Mouse (Mus musculus): ENCODE measurements at regions not wholly inside any gene's neighbourhood (a gene's known extent, or its start where the extent isn't known, plus 50 kb on each side); places are given as distances from the start of the nearest gene placed in this dataset.
A peak's percentile ranks its signal among the peaks of the same experiment; 100 is the strongest.

GRCm38 (mm10) chr1:185638631-185639030, 184.0 kb downstream of the Slc30a10 start:
- no peaks in the 10 kb centered on the region for H3K27me3 ChIP-seq (replicated peaks; ENCODE audit: control insufficient read depth, insufficient read depth, low read length)
- H3K27ac ChIP-seq (replicated peaks; ENCODE audit: low read depth, low read length): no peak overlapping the region
- ATAC-seq (ENCODE audit: low read depth): peak; percentile 33; the same call in 1 of the 2 replicates
- no peak overlapping the region for H3K9ac ChIP-seq (ENCODE audit: low read depth, low read length)
- H3K36me3 ChIP-seq (ENCODE audit: control insufficient read depth, insufficient read depth, low read length): no peaks in the 10 kb centered on the region
- peak; percentile 77 for DNase-seq (ENCODE audit: low spot score)
- no peaks in the 10 kb centered on the region for H3K9me3 ChIP-seq (ENCODE audit: control insufficient read depth, low read length)
- WGBS: 54% methylated on average over 6 of the region's 6 CpGs
- no peak overlapping the region for H3K4me2 ChIP-seq (ENCODE audit: low read depth, low read length)
- H3K4me1 ChIP-seq (ENCODE audit: control insufficient read depth, insufficient read depth, low read length): peaks cover 3% of the 10 kb centered on the region; the same call in 1 of the 2 replicates
- H3K4me3 ChIP-seq (ENCODE audit: low read depth, low read length): no peak overlapping the region

DNA sequence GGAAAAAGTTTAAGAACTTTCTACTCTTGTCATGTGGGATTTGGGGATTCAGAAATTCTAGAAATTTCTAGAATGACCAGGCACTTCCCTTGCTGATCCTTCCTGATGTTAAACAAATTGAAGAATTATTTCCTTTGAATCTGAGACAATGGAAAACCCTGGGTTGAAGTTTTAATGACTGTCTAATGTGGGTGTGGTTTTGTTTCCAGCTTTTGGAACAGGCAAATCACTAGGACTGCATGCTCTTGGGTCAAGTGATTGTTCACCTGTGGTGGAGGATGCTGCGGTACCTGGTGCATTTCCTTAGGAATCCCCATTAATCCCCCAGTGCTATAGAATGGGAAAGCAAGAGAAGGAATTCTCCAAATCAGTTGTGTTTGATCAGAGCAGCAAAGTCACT, 184.8 kb downstream of the Slc30a10 start:
- Histone ChIP-seq H3K9me3 (ENCODE audit: control insufficient read depth, low read length) (no peaks in the 10 kb centered on the region), H3K36me3 (ENCODE audit: control insufficient read depth, insufficient read depth, low read length) (no peaks in the 10 kb centered on the region), H3K9ac (ENCODE audit: low read depth, low read length) (no peak overlapping the region), H3K4me1 (ENCODE audit: control insufficient read depth, insufficient read depth, low read length) (peaks cover 3% of the 10 kb centered on the region; the same call in 1 of the 2 replicates), H3K4me2 (ENCODE audit: low read depth, low read length) (no peak overlapping the region), H3K4me3 (ENCODE audit: low read depth, low read length) (no peak overlapping the region), H3K27me3 (replicated peaks; ENCODE audit: control insufficient read depth, insufficient read depth, low read length) (no peaks in the 10 kb centered on the region), H3K27ac (replicated peaks; ENCODE audit: low read depth, low read length) (no peak overlapping the region)
- 93% methylated on average over 1 of the region's 1 CpGs for WGBS
- ATAC-seq (ENCODE audit: low read depth) (no peak), DNase-seq (ENCODE audit: low spot score) (no peak)

GRCm38 (mm10) chr1:185644026-185644425, 189.4 kb downstream of the Slc30a10 start:
- DNase-seq (ENCODE audit: low spot score): peak; percentile 48
- Histone ChIP-seq H3K4me2 (ENCODE audit: low read depth, low read length) (no peak overlapping the region), H3K4me3 (ENCODE audit: low read depth, low read length) (no peak overlapping the region), H3K27me3 (replicated peaks; ENCODE audit: control insufficient read depth, insufficient read depth, low read length) (no peaks in the 10 kb centered on the region), H3K9me3 (ENCODE audit: control insufficient read depth, low read length) (no peaks in the 10 kb centered on the region), H3K9ac (ENCODE audit: low read depth, low read length) (no peak overlapping the region), H3K4me1 (ENCODE audit: control insufficient read depth, insufficient read depth, low read length) (no peaks in the 10 kb centered on the region), H3K36me3 (ENCODE audit: control insufficient read depth, insufficient read depth, low read length) (no peaks in the 10 kb centered on the region), H3K27ac (replicated peaks; ENCODE audit: low read depth, low read length) (no peak overlapping the region)
- ATAC-seq (ENCODE audit: low read depth): no peak
- WGBS: 54% methylated on average over 7 of the region's 7 CpGs

DNA sequence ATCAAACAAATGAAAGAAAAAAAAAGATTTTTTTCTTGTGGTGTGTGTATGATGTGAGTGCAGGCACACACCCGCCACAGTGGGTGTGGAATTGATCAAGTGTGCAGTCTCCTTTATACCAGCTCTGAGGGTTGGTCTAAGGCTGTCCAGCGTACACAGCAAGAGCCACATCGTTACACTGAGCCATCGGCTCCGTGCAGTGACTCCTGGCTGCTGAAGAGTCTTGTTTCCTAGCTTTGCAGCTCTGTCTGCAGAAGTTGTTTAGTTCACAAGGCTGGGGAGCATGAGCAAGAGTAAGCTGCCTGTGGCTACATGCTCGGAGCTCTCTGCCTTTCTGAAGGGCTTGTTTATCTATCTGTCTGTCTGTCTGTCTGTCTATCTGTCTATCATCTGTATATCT, 193.5 kb downstream of the Slc30a10 start:
- ATAC-seq (ENCODE audit: low read depth): no peak

DNA sequence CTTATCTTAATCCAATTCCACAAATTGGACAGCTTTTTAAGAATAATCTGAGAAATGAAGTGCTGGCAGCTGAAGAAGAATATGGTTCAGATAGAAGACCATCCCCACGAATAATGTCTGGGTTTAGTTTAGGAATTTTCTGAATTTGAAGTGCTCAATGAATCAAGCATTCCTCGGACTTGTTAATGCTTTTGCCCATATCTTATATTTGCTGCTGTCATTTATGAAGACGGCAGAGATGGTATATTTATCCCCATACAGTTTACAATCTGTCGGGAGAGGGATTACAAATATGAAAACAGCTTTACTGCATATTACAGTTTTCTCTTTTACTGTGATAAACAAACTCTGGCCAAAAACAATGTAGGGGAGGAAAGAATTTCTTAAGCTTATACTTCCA, 194.3 kb downstream of the Slc30a10 start:
- H3K27me3 ChIP-seq (replicated peaks; ENCODE audit: control insufficient read depth, insufficient read depth, low read length): no peaks in the 10 kb centered on the region
- no peak overlapping the region for H3K4me2 ChIP-seq (ENCODE audit: low read depth, low read length)
- 70% methylated on average over 4 of the region's 4 CpGs for WGBS
- ATAC-seq (ENCODE audit: low read depth): no peak
- H3K27ac ChIP-seq (replicated peaks; ENCODE audit: low read depth, low read length): no peak overlapping the region
- H3K9ac ChIP-seq (ENCODE audit: low read depth, low read length): no peak overlapping the region
- no peaks in the 10 kb centered on the region for H3K36me3 ChIP-seq (ENCODE audit: control insufficient read depth, insufficient read depth, low read length)
- DNase-seq (ENCODE audit: low spot score): no peak
- no peaks in the 10 kb centered on the region for H3K4me1 ChIP-seq (ENCODE audit: control insufficient read depth, insufficient read depth, low read length)
- H3K4me3 ChIP-seq (ENCODE audit: low read depth, low read length): no peak overlapping the region
- H3K9me3 ChIP-seq (ENCODE audit: control insufficient read depth, low read length): no peaks in the 10 kb centered on the region

More for the DNA sequence above, 193.5 kb downstream of the Slc30a10 start:
- Histone ChIP-seq H3K9ac (ENCODE audit: low read depth, low read length) (no peak overlapping the region), H3K9me3 (ENCODE audit: control insufficient read depth, low read length) (no peaks in the 10 kb centered on the region), H3K4me2 (ENCODE audit: low read depth, low read length) (no peak overlapping the region), H3K4me1 (ENCODE audit: control insufficient read depth, insufficient read depth, low read length) (no peaks in the 10 kb centered on the region), H3K27ac (replicated peaks; ENCODE audit: low read depth, low read length) (no peak overlapping the region), H3K4me3 (ENCODE audit: low read depth, low read length) (no peak overlapping the region), H3K36me3 (ENCODE audit: control insufficient read depth, insufficient read depth, low read length) (no peaks in the 10 kb centered on the region), H3K27me3 (replicated peaks; ENCODE audit: control insufficient read depth, insufficient read depth, low read length) (no peaks in the 10 kb centered on the region)
- WGBS: 80% methylated on average over 6 of the region's 6 CpGs
- no peak for DNase-seq (ENCODE audit: low spot score)

- no peak overlapping the region for H3K9ac ChIP-seq (ENCODE audit: low read depth, low read length)
- ATAC-seq (ENCODE audit: low read depth) (no peak), DNase-seq (ENCODE audit: low spot score) (no peak)
- H3K4me2 ChIP-seq (ENCODE audit: low read depth, low read length): no peak overlapping the region
- H3K36me3 ChIP-seq (ENCODE audit: control insufficient read depth, insufficient read depth, low read length): no peaks in the 10 kb centered on the region
- no peak overlapping the region for H3K4me3 ChIP-seq (ENCODE audit: low read depth, low read length)
- no peaks in the 10 kb centered on the region for H3K27me3 ChIP-seq (replicated peaks; ENCODE audit: control insufficient read depth, insufficient read depth, low read length)
- no peak overlapping the region for H3K27ac ChIP-seq (replicated peaks; ENCODE audit: low read depth, low read length)
- WGBS: 73% methylated on average over 2 of the region's 2 CpGs
- no peaks in the 10 kb centered on the region for H3K9me3 ChIP-seq (ENCODE audit: control insufficient read depth, low read length)
- no peaks in the 10 kb centered on the region for H3K4me1 ChIP-seq (ENCODE audit: control insufficient read depth, insufficient read depth, low read length)
These were observed 196.3 kb downstream of the Slc30a10 start for GRCm38 (mm10) chr1:185650926-185651325.

- no peaks in the 10 kb centered on the region for H3K27me3 ChIP-seq (replicated peaks; ENCODE audit: control insufficient read depth, insufficient read depth, low read length)
- no peaks in the 10 kb centered on the region for H3K9me3 ChIP-seq (ENCODE audit: control insufficient read depth, low read length)
- H3K27ac ChIP-seq (replicated peaks; ENCODE audit: low read depth, low read length): no peak overlapping the region
- no peak overlapping the region for H3K9ac ChIP-seq (ENCODE audit: low read depth, low read length)
- H3K4me3 ChIP-seq (ENCODE audit: low read depth, low read length): no peak overlapping the region
- no peaks in the 10 kb centered on the region for H3K36me3 ChIP-seq (ENCODE audit: control insufficient read depth, insufficient read depth, low read length)
- DNase-seq (ENCODE audit: low spot score): no peak
- no peak overlapping the region for H3K4me2 ChIP-seq (ENCODE audit: low read depth, low read length)
- WGBS: 95% methylated on average over 7 of the region's 7 CpGs
- no peaks in the 10 kb centered on the region for H3K4me1 ChIP-seq (ENCODE audit: control insufficient read depth, insufficient read depth, low read length)
- no peak for ATAC-seq (ENCODE audit: low read depth)
These were observed 200.4 kb downstream of the Slc30a10 start for GRCm38 (mm10) chr1:185655021-185655420.

DNA sequence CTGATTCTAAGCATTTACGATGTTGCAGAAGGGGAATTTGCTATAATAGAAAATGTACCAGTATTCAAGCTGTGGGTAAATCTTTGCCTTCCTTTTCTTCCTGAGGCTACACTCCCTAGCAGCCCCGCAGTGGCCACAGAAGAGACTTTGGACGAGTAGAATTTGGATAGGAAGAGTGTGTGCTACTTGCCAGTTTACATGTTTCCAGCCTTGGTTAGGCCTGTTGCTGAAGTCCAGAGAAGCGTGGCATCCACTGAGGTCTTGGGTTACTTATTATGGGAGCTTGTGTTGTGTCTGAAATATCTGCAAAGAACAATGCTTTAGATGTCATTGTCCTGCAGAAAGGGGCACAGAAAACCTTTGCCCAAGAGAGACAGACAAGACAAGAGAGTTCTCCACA, 200.8 kb downstream of the Slc30a10 start:
- no peak overlapping the region for H3K27ac ChIP-seq (replicated peaks; ENCODE audit: low read depth, low read length)
- H3K27me3 ChIP-seq (replicated peaks; ENCODE audit: control insufficient read depth, insufficient read depth, low read length): no peaks in the 10 kb centered on the region
- WGBS: 82% methylated on average over 4 of the region's 4 CpGs
- no peak overlapping the region for H3K4me2 ChIP-seq (ENCODE audit: low read depth, low read length)
- DNase-seq (ENCODE audit: low spot score) (no peak), ATAC-seq (ENCODE audit: low read depth) (no peak)
- H3K4me1 ChIP-seq (ENCODE audit: control insufficient read depth, insufficient read depth, low read length): no peaks in the 10 kb centered on the region
- no peaks in the 10 kb centered on the region for H3K9me3 ChIP-seq (ENCODE audit: control insufficient read depth, low read length)
- H3K9ac ChIP-seq (ENCODE audit: low read depth, low read length): no peak overlapping the region
- H3K36me3 ChIP-seq (ENCODE audit: control insufficient read depth, insufficient read depth, low read length): no peaks in the 10 kb centered on the region
- no peak overlapping the region for H3K4me3 ChIP-seq (ENCODE audit: low read depth, low read length)

DNA sequence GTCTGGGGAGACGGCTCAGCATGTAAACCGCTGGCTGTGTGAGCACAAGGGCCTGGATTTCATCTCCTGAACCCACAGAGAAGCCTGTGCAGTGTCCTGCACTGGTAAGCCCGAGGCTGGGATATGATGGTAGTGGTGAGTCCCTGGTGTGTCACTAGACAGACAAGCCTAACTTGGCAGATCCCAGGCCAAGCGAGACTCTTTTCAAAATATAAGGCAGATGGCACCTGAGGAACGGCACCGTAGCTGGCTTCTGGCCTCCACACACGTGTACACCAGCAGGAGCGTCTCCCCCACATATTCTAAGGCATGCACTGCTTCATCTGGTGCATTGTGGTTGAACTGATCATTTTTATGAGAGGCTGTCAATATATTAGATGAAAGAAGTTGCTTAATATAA, 202.6 kb downstream of the Slc30a10 start:
- 74% methylated on average over 8 of the region's 8 CpGs for WGBS
- Histone ChIP-seq H3K27me3 (replicated peaks; ENCODE audit: control insufficient read depth, insufficient read depth, low read length) (no peaks in the 10 kb centered on the region), H3K4me3 (ENCODE audit: low read depth, low read length) (no peak overlapping the region), H3K9ac (ENCODE audit: low read depth, low read length) (no peak overlapping the region), H3K27ac (replicated peaks; ENCODE audit: low read depth, low read length) (no peak overlapping the region), H3K4me1 (ENCODE audit: control insufficient read depth, insufficient read depth, low read length) (no peaks in the 10 kb centered on the region), H3K9me3 (ENCODE audit: control insufficient read depth, low read length) (no peaks in the 10 kb centered on the region), H3K4me2 (ENCODE audit: low read depth, low read length) (no peak overlapping the region), H3K36me3 (ENCODE audit: control insufficient read depth, insufficient read depth, low read length) (no peaks in the 10 kb centered on the region)
- DNase-seq (ENCODE audit: low spot score) (no peak), ATAC-seq (ENCODE audit: low read depth) (no peak)
